Mouse (Mus musculus): ENCODE results near the gene Gm45021.

Gm45021 gene

GRCm38 (mm10) chr6:48572572-48573061 is 16.8 kb upstream of the Gm45021 start, which contains the start of gene Rarres2:
Gene Rarres2, minus strand, starts transcription at chr6:48572789.
- DNase-seq (ENCODE audit: low read depth, low spot score), result peak; percentile 84

GRCm38 (mm10) chr6:48573280-48573679 is 16.1 kb upstream of the Gm45021 start:
- no peak for DNase-seq (ENCODE audit: low read depth, low spot score)

DNA sequence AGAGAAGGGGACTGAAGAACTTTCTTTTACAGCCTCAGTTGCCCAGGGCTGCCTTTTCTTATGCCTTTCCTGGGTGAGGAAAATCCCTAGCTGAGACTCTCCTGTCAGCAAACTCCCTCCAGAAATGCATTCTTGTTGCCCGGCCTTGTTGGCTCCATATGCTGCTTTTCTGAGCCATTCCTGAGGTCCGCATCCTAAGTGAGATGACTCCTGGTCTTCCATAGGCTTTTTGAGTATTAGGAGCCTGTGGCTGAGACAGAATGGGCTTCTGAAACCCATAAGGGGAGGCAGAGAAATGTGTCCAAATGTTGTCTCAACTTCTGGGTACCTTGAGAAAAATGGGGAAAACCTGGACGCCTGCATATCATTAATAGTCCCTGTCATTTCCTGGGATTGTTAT is 15.4 kb upstream of the Gm45021 start:
- DNase-seq (ENCODE audit: low read depth, low spot score), result no peak

DNA sequence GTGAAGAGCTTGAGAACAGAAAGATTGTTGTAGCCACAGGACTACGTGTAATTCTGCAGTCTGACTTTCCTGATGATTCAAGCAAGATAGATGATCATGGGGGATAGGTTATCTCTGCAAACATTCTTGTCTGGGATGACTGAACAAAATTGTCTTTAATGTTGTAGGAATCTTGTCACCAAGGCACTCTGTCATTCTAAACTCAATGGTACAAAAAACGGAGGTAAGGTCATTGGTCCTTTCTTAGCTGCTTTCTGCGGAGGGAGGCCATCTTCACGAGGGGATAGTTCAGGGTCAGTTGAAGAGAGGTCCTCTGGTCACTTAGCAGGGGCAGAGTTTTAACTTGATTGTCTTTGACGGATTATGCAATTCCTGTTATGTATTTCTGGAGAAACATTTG is 10.7 kb upstream of the Gm45021 start:
- no peak for DNase-seq (ENCODE audit: low read depth, low spot score)

DNA sequence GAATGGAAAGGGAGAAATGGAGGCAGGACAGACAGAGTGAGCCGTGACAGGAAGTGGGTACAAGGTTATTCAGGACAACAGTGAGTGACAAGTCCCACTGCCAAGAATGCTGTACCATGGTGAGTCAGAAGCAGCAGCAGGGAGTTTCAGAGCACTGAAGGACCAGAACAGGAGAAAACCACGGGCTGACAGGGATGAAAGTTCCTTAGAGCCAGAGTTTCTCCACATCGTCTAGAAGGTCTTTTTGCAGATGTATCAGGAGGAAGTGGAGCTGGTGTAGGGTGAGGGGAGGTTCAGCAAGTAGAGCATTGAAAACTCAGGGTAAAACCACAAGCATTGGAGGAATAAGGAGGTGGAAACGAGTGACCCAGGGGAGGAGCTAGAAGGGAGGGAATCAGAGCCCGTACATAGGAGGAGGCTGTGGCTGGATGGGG is 10.2 kb upstream of the Gm45021 start:
- DNase-seq (ENCODE audit: low read depth, low spot score), result no peak

DNA sequence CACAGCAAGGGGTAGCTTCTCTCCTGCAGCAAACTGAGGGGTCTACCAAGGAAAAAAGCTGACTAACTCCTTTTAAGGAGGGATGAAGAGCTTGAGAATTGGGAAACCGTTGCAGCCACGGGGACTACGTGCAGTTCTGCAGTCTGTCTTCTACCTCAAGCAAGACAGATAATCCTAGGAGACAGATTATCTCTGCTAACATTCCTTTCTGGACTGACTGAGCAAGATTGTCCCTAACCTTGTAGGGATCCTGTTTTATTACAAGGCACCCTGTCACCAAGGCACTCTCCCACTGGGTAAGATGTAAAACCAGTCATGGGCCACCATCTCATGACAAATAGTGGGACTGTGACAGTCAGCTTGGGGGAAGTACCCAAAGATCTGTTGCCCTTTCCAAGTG is 8.2 kb upstream of the Gm45021 start:
- DNase-seq (ENCODE audit: low read depth, low spot score), result no peak

- no peak for DNase-seq (ENCODE audit: low read depth, low spot score)
Measured at GRCm38 (mm10) chr6:48582037-48582436, 7.4 kb upstream of the Gm45021 start.

DNA sequence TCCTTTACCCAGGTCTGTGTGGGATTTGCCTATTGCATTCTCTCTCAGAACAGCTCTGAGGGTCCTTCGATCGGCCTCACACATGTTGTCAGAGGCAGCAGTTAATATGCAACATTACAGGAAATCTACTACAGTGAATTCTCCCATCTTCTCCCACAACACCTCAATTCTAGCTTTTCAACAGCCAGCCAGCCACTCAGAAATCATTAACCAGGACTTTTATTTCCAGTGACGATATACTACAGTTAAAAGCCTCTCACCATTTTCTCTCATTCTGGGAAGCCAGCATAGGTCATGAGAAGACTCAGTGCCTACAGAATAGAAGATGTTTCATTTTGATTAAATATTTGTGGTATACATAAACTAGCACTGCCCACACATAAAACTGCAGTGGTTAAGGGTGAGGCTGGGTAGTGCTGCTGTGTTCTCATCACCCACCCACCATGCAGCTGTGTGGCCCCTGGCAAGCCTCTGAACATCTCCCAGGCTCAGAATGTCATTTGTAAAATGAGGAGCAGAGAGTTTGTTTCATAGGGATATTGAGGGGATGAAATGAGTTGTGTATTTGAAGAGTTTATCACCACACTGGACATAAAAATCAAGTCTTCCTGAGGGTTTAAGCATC is 1.9 kb downstream of the Gm45021 start:
- DNase-seq (ENCODE audit: low read depth, low spot score), result no peak

DNA sequence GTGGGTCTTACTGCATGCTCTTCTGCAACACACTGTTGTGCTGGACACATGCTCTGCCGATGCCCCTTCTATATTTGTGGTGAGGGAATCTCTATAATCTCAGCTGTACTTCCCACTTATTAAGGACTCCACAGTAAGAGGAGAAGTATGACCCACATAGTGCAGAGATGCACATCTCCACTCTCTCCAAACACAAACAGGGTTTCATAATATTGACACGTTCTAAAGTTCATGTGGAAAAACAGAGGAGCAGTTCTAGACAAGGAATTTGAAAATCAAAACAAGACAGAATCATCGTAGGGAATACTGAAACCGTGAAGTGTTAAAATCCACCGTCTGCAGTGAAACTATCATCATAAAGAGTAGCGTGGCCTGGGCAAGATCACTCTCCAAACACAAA is 2.5 kb downstream of the Gm45021 start:
- DNase-seq (ENCODE audit: low read depth, low spot score), result no peak

DNA sequence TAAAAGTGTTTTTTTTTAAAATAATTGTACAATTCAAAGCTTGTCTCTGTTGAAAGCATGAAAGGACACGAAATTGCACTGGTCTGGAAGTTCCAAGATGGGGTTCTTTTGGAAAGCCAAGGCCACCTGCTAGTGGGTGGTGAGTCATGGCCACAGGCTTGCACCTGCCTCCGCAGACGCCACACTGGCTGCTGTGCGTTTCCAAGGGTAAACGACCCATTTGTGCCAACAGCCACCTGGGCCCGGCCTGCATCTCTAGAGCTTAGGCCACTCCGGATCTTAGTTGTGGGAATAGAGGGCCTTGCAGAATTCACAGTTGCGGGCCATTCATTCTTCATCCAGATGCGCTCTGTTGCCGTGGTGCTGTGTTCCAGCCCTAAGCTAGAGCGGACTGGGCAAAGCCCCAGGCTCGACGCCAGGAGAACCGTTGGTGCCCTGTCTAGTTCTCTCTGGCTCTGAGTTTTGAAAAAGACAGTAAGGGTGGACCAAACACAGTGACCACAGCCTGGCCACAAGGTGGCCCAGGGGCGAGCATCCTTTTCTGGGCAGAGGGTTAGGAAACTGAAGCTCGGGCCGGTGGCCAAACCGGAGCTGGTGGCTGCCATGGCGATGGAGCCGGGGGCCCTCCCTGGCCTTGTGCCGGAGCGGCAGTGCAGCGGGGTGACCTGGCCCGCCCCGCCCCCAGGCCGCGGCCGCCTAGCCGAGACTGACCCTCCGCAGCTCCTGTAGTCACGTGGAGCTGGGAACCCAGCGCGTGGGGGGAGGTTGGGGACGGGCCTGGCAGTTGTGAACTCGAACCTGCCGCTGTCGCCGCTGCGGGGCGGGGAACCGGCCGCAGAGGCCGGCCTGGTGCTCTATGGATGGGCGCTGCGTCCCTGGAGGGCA is 4.0 kb downstream of the Gm45021 start, which contains the start of the genes Repin1 and Gm44965:
TSS of gene Repin1 (plus strand) at position 726 of the 885 bp plus-strand sequence.
TSS of gene Gm44965 (plus strand) at position 784 of the 885 bp plus-strand sequence.
- DNase-seq (ENCODE audit: low read depth, low spot score), result peak; percentile 89

GRCm38 (mm10) chr6:48594043-48594738 is 4.8 kb downstream of the Gm45021 start:
- no peak for DNase-seq (ENCODE audit: low read depth, low spot score)

- no peak for DNase-seq (ENCODE audit: low read depth, low spot score)
Measured at GRCm38 (mm10) chr6:48595278-48595677, 5.9 kb downstream of the Gm45021 start.

GRCm38 (mm10) chr6:48596545-48597232 is 7.3 kb downstream of the Gm45021 start:
- no peak for DNase-seq (ENCODE audit: low read depth, low spot score)

DNA sequence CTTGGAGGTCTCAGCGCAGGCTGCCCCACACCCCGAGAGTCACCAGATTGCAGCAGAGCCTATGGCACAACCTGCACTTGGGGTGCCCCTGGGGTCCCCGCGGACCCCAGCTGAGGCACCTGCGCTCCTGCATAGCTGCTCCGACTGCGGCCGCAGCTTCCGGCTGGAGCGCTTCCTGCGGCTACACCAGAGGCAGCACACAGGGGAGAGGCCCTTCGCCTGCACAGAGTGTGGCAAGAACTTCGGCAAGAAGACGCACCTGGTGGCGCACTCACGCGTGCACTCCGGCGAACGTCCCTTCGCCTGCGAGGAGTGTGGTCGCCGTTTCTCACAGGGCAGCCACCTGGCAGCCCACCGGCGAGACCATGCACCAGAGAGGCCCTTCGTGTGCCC is 7.8 kb downstream of the Gm45021 start:
- DNase-seq (ENCODE audit: low read depth, low spot score), result no peak

DNA sequence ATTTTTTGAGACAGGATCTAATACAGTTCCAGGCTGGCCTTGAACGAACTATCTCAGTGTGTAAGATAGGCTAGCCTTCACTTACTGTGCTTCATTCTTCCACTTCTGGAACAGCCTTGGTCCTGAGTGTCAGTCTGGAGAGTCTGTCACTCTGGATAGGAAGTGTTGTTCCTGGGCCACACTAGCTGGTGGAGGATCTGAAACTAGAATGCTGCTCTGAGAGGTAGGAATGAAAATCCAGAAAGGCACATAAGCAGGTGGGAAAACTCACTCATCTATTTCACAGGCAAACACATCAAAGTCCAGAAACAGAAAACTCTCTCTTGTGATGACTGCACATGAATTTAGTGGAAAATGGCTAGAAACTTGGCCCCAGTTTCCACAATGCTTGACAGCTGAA is 11.2 kb downstream of the Gm45021 start:
- no peak for DNase-seq (ENCODE audit: low read depth, low spot score)

DNA sequence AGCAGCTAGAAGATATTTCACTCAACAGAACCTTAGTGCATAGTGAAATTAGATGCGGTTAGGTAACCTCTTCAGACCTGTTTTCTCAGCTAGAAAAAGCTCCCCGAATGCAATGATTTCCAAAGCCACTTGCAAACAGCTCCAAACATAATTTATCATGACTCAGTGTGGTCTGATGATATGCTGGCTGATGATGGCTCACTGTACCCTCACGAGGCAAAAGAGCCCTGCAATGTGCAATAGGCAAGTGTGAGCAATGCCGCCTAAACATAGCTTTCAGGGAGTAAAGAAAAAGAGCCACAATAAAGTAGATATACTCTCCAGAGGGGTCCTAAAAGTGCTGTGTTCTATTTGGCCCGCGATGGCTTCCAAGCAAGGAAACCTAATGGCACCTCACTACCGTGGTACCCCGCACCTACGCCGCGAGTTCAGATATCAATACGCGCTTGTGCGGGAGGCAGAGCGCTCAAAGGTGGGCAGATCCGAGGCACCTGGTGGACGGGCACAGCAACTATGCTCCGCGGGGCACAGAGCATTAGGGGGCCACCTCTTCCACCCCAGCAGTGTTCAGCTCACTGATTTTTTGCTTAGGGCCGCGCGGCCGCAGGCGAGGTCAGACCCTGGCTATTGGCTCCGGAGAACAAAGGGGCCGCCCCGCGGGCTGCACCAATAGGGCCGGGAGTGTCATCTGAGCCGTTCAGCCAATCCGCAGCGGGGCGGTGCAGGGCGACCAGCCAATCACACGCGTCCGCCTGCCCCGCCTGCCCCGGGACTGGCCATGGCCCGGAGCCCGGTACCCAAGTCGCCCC is 12.1 kb downstream of the Gm45021 start, which contains the start of gene Zfp775:
TSS of gene Zfp775 (plus strand) at position 793 of the 809 bp plus-strand sequence.
- DNase-seq (ENCODE audit: low read depth, low spot score), result peak; percentile 96

- no peak for DNase-seq (ENCODE audit: low read depth, low spot score)
Measured at GRCm38 (mm10) chr6:48602080-48602741, 12.8 kb downstream of the Gm45021 start.

DNA sequence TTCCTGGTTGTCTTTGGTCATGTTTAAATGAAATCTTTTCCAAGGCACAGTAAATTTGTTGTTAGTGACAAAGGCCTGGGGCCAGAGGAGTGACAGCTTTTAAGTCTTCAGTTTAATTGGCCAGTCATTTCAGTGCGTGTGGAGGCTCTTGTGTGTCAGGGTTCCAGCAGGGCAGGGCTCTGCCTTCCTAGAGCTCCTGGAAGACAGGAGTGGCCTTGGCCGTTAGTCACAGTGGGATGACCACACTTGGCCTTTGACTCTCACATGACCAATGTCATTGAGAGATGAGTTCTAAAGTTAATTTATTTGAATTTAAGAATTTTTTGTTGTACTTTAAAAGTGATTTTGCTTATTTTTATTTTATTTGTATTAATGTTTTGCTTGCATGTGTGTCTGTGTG is 18.7 kb downstream of the Gm45021 start:
- no peak for DNase-seq (ENCODE audit: low read depth, low spot score)

GRCm38 (mm10) chr6:48609512-48609911 is 20.1 kb downstream of the Gm45021 start:
- no peak for DNase-seq (ENCODE audit: low read depth, low spot score)

GRCm38 (mm10) chr6:48610657-48611056 is 21.2 kb downstream of the Gm45021 start:
- DNase-seq (ENCODE audit: low read depth, low spot score), result no peak

Measured in skeletal muscle tissue, adult 2 months (tissue).